Mouse (Mus musculus) cerebellum, postnatal 10 days (tissue): ENCODE measurements around the gene Rpusd3.

Experiments used
- DNase-seq, 2 experiments: peaks; one replicate each; pipeline ENCODE4 v3.0.0; 2021; ENCODE audit warnings: mixed read lengths in 2 of 2

Rpusd3 gene

GRCm38 (mm10) chr6:113384351-113384927 is 34.7 kb downstream of the Rpusd3 start:
- peak; percentile 38 to 58 for DNase-seq

- no peak for DNase-seq
These were observed 38.7 kb downstream of the Rpusd3 start for GRCm38 (mm10) chr6:113380480-113380879.

GRCm38 (mm10) chr6:113379246-113379645 is 39.9 kb downstream of the Rpusd3 start:
- DNase-seq, result no peak

GRCm38 (mm10) chr6:113377496-113378385 is 41.4 kb downstream of the Rpusd3 start, which contains the start of the genes Tada3 and Arpc4:
Gene Tada3, minus strand, starts transcription at chr6:113377883.
Gene Arpc4, plus strand, starts transcription at chr6:113378115.
- DNase-seq, result peak; percentile 92 to 96

- no peak for DNase-seq
These were observed 42.0 kb downstream of the Rpusd3 start for GRCm38 (mm10) chr6:113377172-113377495.

GRCm38 (mm10) chr6:113373491-113373890 is 45.6 kb downstream of the Rpusd3 start:
- no peak for DNase-seq

GRCm38 (mm10) chr6:113370194-113370929 is 48.8 kb downstream of the Rpusd3 start:
- DNase-seq, result no peak

GRCm38 (mm10) chr6:113368577-113368976 is 50.6 kb downstream of the Rpusd3 start:
- no peak for DNase-seq

- DNase-seq, result no peak
These were observed 51.0 kb downstream of the Rpusd3 start for GRCm38 (mm10) chr6:113368124-113368523.

- no peak for DNase-seq
These were observed 51.6 kb downstream of the Rpusd3 start for GRCm38 (mm10) chr6:113367574-113367973.

- DNase-seq, result no peak
These were observed 52.5 kb downstream of the Rpusd3 start for GRCm38 (mm10) chr6:113366639-113367038.
